Comparison of ENCODE assay signal across 9 mouse cellular contexts in genomic region chr4:57772851-57773510, GRCm38 (mm10). TPM values are rescaled to one million over a fixed set of nuclear protein-coding genes. Genes with fewer than 3 reads are reported as not detected.
DNase-seq lines count a peak whose midpoint lies in the region.
"Had no signal": no experiment of that assay in that cellular context is flagged by ENCODE, and none has a peak within 500 bp of the region (broad histone marks: within the 10 kb centered on the region; RNA-seq: fewer than 3 reads in every experiment).

No protein-coding gene starts in this region.

- WGBS in heart, embryonic 10.5 days, result 14% methylated on average over 11 of the region's 11 CpGs

- H3K9me3 ChIP-seq in heart, embryonic 10.5 days, result no peaks in the 10 kb centered on the region
- H3K9me3 ChIP-seq: midbrain, embryonic 13.5 days had no signal

- peak; percentile 61 for DNase-seq in urinary bladder, postnatal 14 days (ENCODE audit: low spot score)
- no peak for DNase-seq in urinary bladder, postnatal 10 days (ENCODE audit: low spot score)
- DNase-seq in heart, embryonic 10.5 days (ENCODE audit: low spot score), result peak; percentile 83
- peak; percentile 70 to 77 for DNase-seq in kidney, postnatal 4 days
- DNase-seq in left cerebral cortex, postnatal 36 days (ENCODE audit: low spot score in 2 of 2), result no peak
- no peak for DNase-seq in left cerebral cortex, postnatal 25 days (ENCODE audit: low spot score in 2 of 2)
- no peak for DNase-seq in thymus, adult 18-20 months
- DNase-seq: right cerebral cortex, adult 18-20 months had no signal

- H3K27me3 ChIP-seq in heart, embryonic 10.5 days (ENCODE audit: insufficient read depth, poor library complexity, severe bottlenecking), result no peaks in the 10 kb centered on the region
- H3K27me3 ChIP-seq: midbrain, embryonic 13.5 days had no signal

- no peaks in the 10 kb centered on the region for H3K36me3 ChIP-seq in heart, embryonic 10.5 days
- H3K36me3 ChIP-seq: midbrain, embryonic 13.5 days had no signal

- intact Hi-C loops in left cerebral cortex, postnatal 36 days (cut with DNase I), result no loop called here
- intact Hi-C loops in left cerebral cortex, postnatal 25 days (cut with DNase I), result no loop called here

- H3K27ac ChIP-seq in heart, embryonic 10.5 days, result peak overlapping the region; percentile 69
- H3K27ac ChIP-seq: midbrain, embryonic 13.5 days had no signal

- H3K4me1 ChIP-seq in heart, embryonic 10.5 days, result peaks cover 30% of the 10 kb centered on the region
- H3K4me1 ChIP-seq: midbrain, embryonic 13.5 days had no signal

- H3K4me3 ChIP-seq in heart, embryonic 10.5 days, result no peak overlapping the region
- H3K4me3 ChIP-seq: midbrain, embryonic 13.5 days had no signal

RNA-seq across cellular contexts. Expression of gene Akap2, which starts 55.5 kb away (rescaled TPM):
- polyA plus RNA-seq in heart, embryonic 10.5 days (2016; fragmentation: Nextera tagmentation; extraction: Ambion mirVana), result 30.1 and 39.6 TPM in 2 replicates
- total RNA-seq in left cerebral cortex, postnatal 36 days (2021), result 10 to 100 TPM; 39.4 to 43.5 TPM
- 10 to 100 TPM; 35.1 to 38.1 TPM for total RNA-seq in left cerebral cortex, postnatal 25 days (2021)

Comparison
In these comparisons a context has a peak if more than half of its experiments do, and no peak if none do; other contexts are left out.
1. DNase-seq: peak in urinary bladder, postnatal 14 days (single experiment), heart, embryonic 10.5 days (single experiment) and kidney, postnatal 4 days (2 of 2); none in urinary bladder, postnatal 10 days (single experiment), left cerebral cortex, postnatal 36 days (0 of 2), left cerebral cortex, postnatal 25 days (0 of 2) and thymus, adult 18-20 months (0 of 2).